Mouse (Mus musculus) myocyte (in vitro differentiated cells): Measurements from ENCODE around the gene Etv1. TPM values are rescaled to one million over a fixed set of nuclear protein-coding genes. Genes with fewer than 3 reads are reported as not detected.

ENCODE experiments used
- H3K27me3 ChIP-seq: one replicate; pipeline ENCODE4 v1.6.1; 2011; ENCODE audit not compliant: control insufficient read depth, insufficient read depth, insufficient read length
- H3K36me3 ChIP-seq: one replicate; pipeline ENCODE4 v1.6.1; 2011; ENCODE audit not compliant: control insufficient read depth, insufficient read depth
- H3K4me2 ChIP-seq: one replicate; pipeline ENCODE4 v1.6.1; 2011; ENCODE audit warnings: low read depth, control low read depth
- H3K4me3 ChIP-seq: one replicate; pipeline ENCODE4 v1.5.1; 2011; ENCODE audit warnings: mild to moderate bottlenecking, control low read depth, moderate library complexity
- H3K79me2 ChIP-seq: one replicate; pipeline ENCODE4 v1.6.1; 2011; ENCODE audit not compliant: control insufficient read depth, insufficient read depth
- H3ac ChIP-seq: one replicate; pipeline ENCODE4 v1.6.1; 2011; ENCODE audit not compliant: control insufficient read depth, insufficient read length
- CEBPB ChIP-seq: IDR thresholded peaks from 2 replicates; pipeline ENCODE4 v1.6.1; 2011; ENCODE audit warnings: mild to moderate bottlenecking, moderate library complexity; ENCODE audit not compliant: poor library complexity, insufficient read depth, severe bottlenecking
- E2F4 ChIP-seq: IDR thresholded peaks from one replicate; pipeline ENCODE4 v1.6.1; 2011; ENCODE audit warnings: mild to moderate bottlenecking, control low read depth, moderate library complexity; ENCODE audit not compliant: insufficient read depth
- MAX ChIP-seq: IDR thresholded peaks from one replicate; pipeline ENCODE4 v1.6.1; 2011; ENCODE audit warnings: low read depth, mild to moderate bottlenecking, control low read depth
- MYOD1 ChIP-seq, 3 experiments: IDR thresholded peaks; one replicate each; pipeline ENCODE4 v1.6.1; 2011; ENCODE audit warnings: control low read depth in 2 of 3, low read depth in 2 of 3, mild to moderate bottlenecking in 2 of 3, moderate library complexity in 1 of 3; ENCODE audit not compliant: insufficient read length in 2 of 3, control insufficient read depth in 1 of 3
- MYOG ChIP-seq, 3 experiments: IDR thresholded peaks; one replicate each; pipeline ENCODE4 v1.6.1; 2011; ENCODE audit warnings: control low read depth in 2 of 3, low read depth in 2 of 3, mild to moderate bottlenecking in 2 of 3; ENCODE audit not compliant: insufficient read length in 2 of 3, control insufficient read depth in 1 of 3, insufficient read depth in 1 of 3
- POLR2A ChIP-seq: IDR thresholded peaks from one replicate; pipeline ENCODE4 v1.6.1; 2011; ENCODE audit warnings: low read depth, mild to moderate bottlenecking, control low read depth, moderate library complexity; ENCODE audit not compliant: insufficient read length
- POLR2AphosphoS2 ChIP-seq: IDR thresholded peaks from one replicate; pipeline ENCODE4 v1.6.1; 2011; ENCODE audit warnings: low read depth, control low read depth; ENCODE audit not compliant: insufficient read length
- REST ChIP-seq: IDR thresholded peaks from one replicate; pipeline ENCODE4 v1.6.1; 2011; ENCODE audit warnings: mild to moderate bottlenecking, control low read depth, moderate library complexity; ENCODE audit not compliant: insufficient read depth, insufficient read length
- SRF ChIP-seq: IDR thresholded peaks from one replicate; pipeline ENCODE4 v1.6.1; 2011; ENCODE audit warnings: low read depth; ENCODE audit not compliant: control insufficient read depth, insufficient read length
- TCF12 ChIP-seq: IDR thresholded peaks from one replicate; pipeline ENCODE4 v1.6.1; 2011; ENCODE audit warnings: mild to moderate bottlenecking, control low read depth; ENCODE audit not compliant: poor library complexity, insufficient read depth, severe bottlenecking
- TCF3 ChIP-seq: IDR thresholded peaks from one replicate; pipeline ENCODE4 v1.6.1; 2011; ENCODE audit warnings: low read depth, control low read depth; ENCODE audit not compliant: insufficient read length
- USF1 ChIP-seq: IDR thresholded peaks from one replicate; pipeline ENCODE4 v1.6.1; 2011; ENCODE audit warnings: low read depth, mild to moderate bottlenecking, control low read depth, moderate library complexity
- polyA plus RNA-seq: library from polyadenylated mRNA; unstranded; fragments of >200 nt; fragmentation: generic; extraction: Trizol; gene quantifications from one replicate; pipeline ENCODE4 v1.2.1, GENCODE M21; 2012; ENCODE audit warnings: missing spikeins

The Etv1 gene
- polyA plus RNA-seq, 1 experiment: 4.4 TPM

DNA sequence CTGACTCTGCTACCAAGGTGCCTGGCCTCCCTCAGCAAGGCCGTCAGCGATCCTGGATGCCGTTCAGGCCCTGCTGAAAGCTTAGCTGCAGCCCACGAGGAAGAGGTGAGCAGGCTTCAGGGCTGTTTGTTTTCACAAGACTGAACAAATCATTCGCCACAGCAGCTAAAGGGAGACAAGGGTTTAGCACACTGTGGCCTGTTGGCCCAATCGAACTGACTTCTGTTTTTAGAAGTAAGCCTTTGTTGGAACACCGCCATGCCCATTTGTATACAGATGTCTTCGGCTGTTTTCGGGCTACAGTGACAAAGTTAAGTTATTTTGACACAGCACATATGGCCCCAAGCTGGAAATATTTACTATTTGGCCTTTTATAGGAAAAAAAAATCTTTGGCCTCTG is 127.6 kb downstream of the Etv1 start:
- H3ac ChIP-seq: no peak overlapping the region
- no peak overlapping the region for H3K4me3 ChIP-seq
- H3K79me2 ChIP-seq: no peaks in the 10 kb centered on the region
- H3K4me2 ChIP-seq: no peak overlapping the region
- H3K27me3 ChIP-seq: no peaks in the 10 kb centered on the region
- no peaks in the 10 kb centered on the region for H3K36me3 ChIP-seq
- TF ChIP-seq REST: no peak
- TF ChIP-seq POLR2AphosphoS2: no peak
- no peak for TF ChIP-seq POLR2A
- no peak for TF ChIP-seq USF1
- TF ChIP-seq MYOD1 (IDR thresholded peaks at IDR 0.05; ENCODE audit: control insufficient read depth in 1 of 3, insufficient read length in 2 of 3, low read depth in 2 of 3): no peak
- TF ChIP-seq E2F4: no peak
- no peak for TF ChIP-seq SRF
- TF ChIP-seq TCF12: no peak
- no peak for TF ChIP-seq MAX
- no peak for TF ChIP-seq TCF3
- no peak for TF ChIP-seq CEBPB
- no peak for TF ChIP-seq MYOG (IDR thresholded peaks at IDR 0.05; ENCODE audit: control insufficient read depth in 1 of 3, insufficient read depth in 1 of 3, insufficient read length in 2 of 3, low read depth in 2 of 3)

DNA sequence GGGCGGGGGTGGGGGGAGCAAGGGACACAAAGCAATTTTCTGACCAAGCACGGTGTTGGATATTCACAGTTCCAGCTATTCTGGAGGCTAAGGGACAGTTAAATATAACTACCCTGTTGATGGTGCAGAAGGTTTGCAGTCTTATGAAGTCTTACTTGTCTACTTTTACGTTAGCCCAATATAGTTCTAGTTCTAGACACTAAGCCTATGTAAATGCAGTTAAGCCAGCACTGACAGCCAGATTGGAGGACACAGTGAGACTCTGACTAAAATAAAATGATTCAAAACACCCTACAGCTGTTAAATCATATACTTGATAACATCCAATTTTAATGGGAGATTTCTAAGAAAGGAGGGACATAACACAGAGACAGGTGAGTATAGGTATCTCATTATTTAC is 129.8 kb downstream of the Etv1 start:
- no peak overlapping the region for H3ac ChIP-seq
- H3K79me2 ChIP-seq: no peaks in the 10 kb centered on the region
- H3K4me3 ChIP-seq: no peak overlapping the region
- TF ChIP-seq MYOG (IDR thresholded peaks at IDR 0.05; ENCODE audit: control insufficient read depth in 1 of 3, insufficient read depth in 1 of 3, insufficient read length in 2 of 3, low read depth in 2 of 3) (no peak), SRF (no peak), MYOD1 (IDR thresholded peaks at IDR 0.05; ENCODE audit: control insufficient read depth in 1 of 3, insufficient read length in 2 of 3, low read depth in 2 of 3) (no peak), POLR2A (no peak), MAX (no peak)
- no peaks in the 10 kb centered on the region for H3K36me3 ChIP-seq
- no peaks in the 10 kb centered on the region for H3K27me3 ChIP-seq
- no peak overlapping the region for H3K4me2 ChIP-seq
